Mouse (Mus musculus): ENCODE results near the gene Ube2o. TPM values are rescaled to one million over a fixed set of nuclear protein-coding genes. Genes with fewer than 3 reads are reported as not detected.

The Ube2o gene
- polyA plus RNA-seq, 1 experiment: 7.9 TPM

GRCm38 (mm10) chr11:116602043-116602442 lies 20.8 kb upstream of the Ube2o start:
- TF ChIP-seq CTCF (IDR thresholded peaks at IDR 0.05; ENCODE audit: extremely low read depth, insufficient read length, insufficient replicate concordance, low read depth, low read length): no peak
- TF ChIP-seq POLR2A (IDR thresholded peaks at IDR 0.05; ENCODE audit: low read depth, low read length): no peak
- Histone ChIP-seq H3K4me1 (ENCODE audit: control insufficient read depth, insufficient read depth, insufficient read length, low read length) (peaks cover 3% of the 10 kb centered on the region), H3K36me3 (ENCODE audit: control insufficient read depth, insufficient read depth, low read length) (peaks cover 90% of the 10 kb centered on the region), H3K27ac (ENCODE audit: insufficient read depth, low read depth, low read length) (no peak overlapping the region), H3K27me3 (ENCODE audit: control insufficient read depth, insufficient read depth, low read length) (no peaks in the 10 kb centered on the region), H3K4me3 (ENCODE audit: low read depth, low read length) (no peak overlapping the region)
- WGBS: 91% methylated on average over 8 of the region's 8 CpGs

GRCm38 (mm10) chr11:116601166-116601565 lies 19.9 kb upstream of the Ube2o start:
- no peak for TF ChIP-seq CTCF (IDR thresholded peaks at IDR 0.05; ENCODE audit: extremely low read depth, insufficient read length, insufficient replicate concordance, low read depth, low read length)
- H3K4me3 ChIP-seq (ENCODE audit: low read depth, low read length): no peak overlapping the region
- H3K27ac ChIP-seq (ENCODE audit: insufficient read depth, low read depth, low read length): no peak overlapping the region
- 93% methylated on average over 8 of the region's 8 CpGs for WGBS
- H3K4me1 ChIP-seq (ENCODE audit: control insufficient read depth, insufficient read depth, insufficient read length, low read length): no peaks in the 10 kb centered on the region
- no peaks in the 10 kb centered on the region for H3K27me3 ChIP-seq (ENCODE audit: control insufficient read depth, insufficient read depth, low read length)
- peaks cover 89% of the 10 kb centered on the region for H3K36me3 ChIP-seq (ENCODE audit: control insufficient read depth, insufficient read depth, low read length)

GRCm38 (mm10) chr11:116599230-116599629 lies 18.0 kb upstream of the Ube2o start:
- no peak overlapping the region for H3K27ac ChIP-seq (ENCODE audit: insufficient read depth, low read depth, low read length)
- TF ChIP-seq POLR2A (IDR thresholded peaks at IDR 0.05; ENCODE audit: low read depth, low read length) (no peak), CTCF (IDR thresholded peaks at IDR 0.05; ENCODE audit: extremely low read depth, insufficient read length, insufficient replicate concordance, low read depth, low read length) (no peak)
- WGBS: 94% methylated on average over 15 of the region's 15 CpGs
- peaks cover 70% of the 10 kb centered on the region for H3K36me3 ChIP-seq (ENCODE audit: control insufficient read depth, insufficient read depth, low read length)
- H3K4me1 ChIP-seq (ENCODE audit: control insufficient read depth, insufficient read depth, insufficient read length, low read length): no peaks in the 10 kb centered on the region
- no peaks in the 10 kb centered on the region for H3K27me3 ChIP-seq (ENCODE audit: control insufficient read depth, insufficient read depth, low read length)
- H3K4me3 ChIP-seq (ENCODE audit: low read depth, low read length): no peak overlapping the region

GRCm38 (mm10) chr11:116598193-116598592 lies 16.9 kb upstream of the Ube2o start:
- Histone ChIP-seq H3K27ac (ENCODE audit: insufficient read depth, low read depth, low read length) (no peak overlapping the region), H3K27me3 (ENCODE audit: control insufficient read depth, insufficient read depth, low read length) (no peaks in the 10 kb centered on the region), H3K4me3 (ENCODE audit: low read depth, low read length) (no peak overlapping the region), H3K36me3 (ENCODE audit: control insufficient read depth, insufficient read depth, low read length) (peaks cover 61% of the 10 kb centered on the region), H3K4me1 (ENCODE audit: control insufficient read depth, insufficient read depth, insufficient read length, low read length) (no peaks in the 10 kb centered on the region)
- TF ChIP-seq POLR2A (IDR thresholded peaks at IDR 0.05; ENCODE audit: low read depth, low read length): no peak
- TF ChIP-seq CTCF (IDR thresholded peaks at IDR 0.05; ENCODE audit: extremely low read depth, insufficient read length, insufficient replicate concordance, low read depth, low read length): no peak
- 89% methylated on average over 8 of the region's 8 CpGs for WGBS

GRCm38 (mm10) chr11:116596766-116597165 lies 15.5 kb upstream of the Ube2o start:
- Histone ChIP-seq H3K4me3 (ENCODE audit: low read depth, low read length) (no peak overlapping the region), H3K4me1 (ENCODE audit: control insufficient read depth, insufficient read depth, insufficient read length, low read length) (no peaks in the 10 kb centered on the region), H3K36me3 (ENCODE audit: control insufficient read depth, insufficient read depth, low read length) (peaks cover 49% of the 10 kb centered on the region), H3K27me3 (ENCODE audit: control insufficient read depth, insufficient read depth, low read length) (no peaks in the 10 kb centered on the region), H3K27ac (ENCODE audit: insufficient read depth, low read depth, low read length) (no peak overlapping the region)
- 84% methylated on average over 19 of the region's 19 CpGs for WGBS
- TF ChIP-seq POLR2A (IDR thresholded peaks at IDR 0.05; ENCODE audit: low read depth, low read length) (no peak), CTCF (IDR thresholded peaks at IDR 0.05; ENCODE audit: extremely low read depth, insufficient read length, insufficient replicate concordance, low read depth, low read length) (no peak)

- no peaks in the 10 kb centered on the region for H3K27me3 ChIP-seq (ENCODE audit: control insufficient read depth, insufficient read depth, low read length)
- no peak overlapping the region for H3K4me3 ChIP-seq (ENCODE audit: low read depth, low read length)
- no peak for TF ChIP-seq CTCF (IDR thresholded peaks at IDR 0.05; ENCODE audit: extremely low read depth, insufficient read length, insufficient replicate concordance, low read depth, low read length)
- H3K4me1 ChIP-seq (ENCODE audit: control insufficient read depth, insufficient read depth, insufficient read length, low read length): no peaks in the 10 kb centered on the region
- H3K36me3 ChIP-seq (ENCODE audit: control insufficient read depth, insufficient read depth, low read length): peaks cover 15% of the 10 kb centered on the region
- WGBS: 88% methylated on average over 4 of the region's 4 CpGs
- H3K27ac ChIP-seq (ENCODE audit: insufficient read depth, low read depth, low read length): no peak overlapping the region
Measured at GRCm38 (mm10) chr11:116593345-116593744, 12.1 kb upstream of the Ube2o start.

- H3K4me1 ChIP-seq (ENCODE audit: control insufficient read depth, insufficient read depth, insufficient read length, low read length): no peaks in the 10 kb centered on the region
- no peak for TF ChIP-seq POLR2A (IDR thresholded peaks at IDR 0.05; ENCODE audit: low read depth, low read length)
- peak; percentile 98 for TF ChIP-seq CTCF (IDR thresholded peaks at IDR 0.05; ENCODE audit: extremely low read depth, insufficient read length, insufficient replicate concordance, low read depth, low read length)
Measured at GRCm38 (mm10) chr11:116592428-116592827, 11.2 kb upstream of the Ube2o start.

GRCm38 (mm10) chr11:116591621-116592020 lies 10.4 kb upstream of the Ube2o start:
- 73% methylated on average over 4 of the region's 4 CpGs for WGBS
- H3K4me1 ChIP-seq (ENCODE audit: control insufficient read depth, insufficient read depth, insufficient read length, low read length): 0 out of 2 replicates have a peak, but pooled peaks cover 2% of the 10 kb centered on the region
- H3K4me3 ChIP-seq (ENCODE audit: low read depth, low read length): no peak overlapping the region
- peaks cover 2% of the 10 kb centered on the region; the same call in 1 of the 2 replicates for H3K36me3 ChIP-seq (ENCODE audit: control insufficient read depth, insufficient read depth, low read length)
- no peak for TF ChIP-seq POLR2A (IDR thresholded peaks at IDR 0.05; ENCODE audit: low read depth, low read length)
- no peak for TF ChIP-seq CTCF (IDR thresholded peaks at IDR 0.05; ENCODE audit: extremely low read depth, insufficient read length, insufficient replicate concordance, low read depth, low read length)
- H3K27me3 ChIP-seq (ENCODE audit: control insufficient read depth, insufficient read depth, low read length): peaks cover 4% of the 10 kb centered on the region; the same call in 1 of the 2 replicates
- no peak overlapping the region for H3K27ac ChIP-seq (ENCODE audit: insufficient read depth, low read depth, low read length)

More at GRCm38 (mm10) chr11:116592428-116592827, 11.2 kb upstream of the Ube2o start:
- no peaks in the 10 kb centered on the region for H3K27me3 ChIP-seq (ENCODE audit: control insufficient read depth, insufficient read depth, low read length)
- no peak overlapping the region for H3K4me3 ChIP-seq (ENCODE audit: low read depth, low read length)
- H3K27ac ChIP-seq (ENCODE audit: insufficient read depth, low read depth, low read length): no peak overlapping the region
- peaks cover 9% of the 10 kb centered on the region; the same call in 1 of the 2 replicates for H3K36me3 ChIP-seq (ENCODE audit: control insufficient read depth, insufficient read depth, low read length)

Data from small intestine, adult 2 months (tissue).